Mouse (Mus musculus): ENCODE measurements around the gene Cyp27a1. TPM values are rescaled to one million over a fixed set of nuclear protein-coding genes. Genes with fewer than 3 reads are reported as not detected.
A peak's percentile ranks its signal among the peaks of the same experiment; 100 is the strongest.

The Cyp27a1 gene
- polyA plus RNA-seq, 1 experiment from 2014 or later = 1.8 TPM

- Histone ChIP-seq H3K4me2 (ENCODE audit: low read length) (no peak overlapping the region), H3K27ac (ENCODE audit: low read length) (no peak overlapping the region), H3K36me3 (ENCODE audit: control insufficient read depth, insufficient read depth, low read length) (no peaks in the 10 kb centered on the region), H3K9ac (ENCODE audit: low read depth, low read length) (no peak overlapping the region), H3K4me3 (ENCODE audit: low read depth, low read length) (no peak overlapping the region), H3K27me3 (ENCODE audit: control insufficient read depth, insufficient read depth, low read depth, low read length) (peaks cover 6% of the 10 kb centered on the region), H3K4me1 (ENCODE audit: control insufficient read depth, insufficient read depth, low read length) (no peaks in the 10 kb centered on the region), H3K9me3 (replicated peaks; ENCODE audit: control insufficient read depth, low read length, poor library complexity, severe bottlenecking) (no peaks in the 10 kb centered on the region)
- no peak for ATAC-seq
- whole genome bisulfite sequencing = 81% methylated on average over 8 of the region's 8 CpGs
Measured at GRCm38 (mm10) chr1:74752150-74752549, 38.8 kb downstream of the Cyp27a1 start.

- H3K4me1 ChIP-seq (ENCODE audit: control insufficient read depth, insufficient read depth, low read length) = no peaks in the 10 kb centered on the region
- no peaks in the 10 kb centered on the region for H3K36me3 ChIP-seq (ENCODE audit: control insufficient read depth, insufficient read depth, low read length)
- H3K27ac ChIP-seq (ENCODE audit: low read length) = no peak overlapping the region
- no peak overlapping the region for H3K4me3 ChIP-seq (ENCODE audit: low read depth, low read length)
- H3K4me2 ChIP-seq (ENCODE audit: low read length) = no peak overlapping the region
- 94% methylated on average over 3 of the region's 3 CpGs for WGBS
- H3K27me3 ChIP-seq (ENCODE audit: control insufficient read depth, insufficient read depth, low read depth, low read length) = peaks cover 2% of the 10 kb centered on the region; the same call in 1 of the 2 replicates
- no peak overlapping the region for H3K9ac ChIP-seq (ENCODE audit: low read depth, low read length)
- ATAC-seq = no peak
- no peaks in the 10 kb centered on the region for H3K9me3 ChIP-seq (replicated peaks; ENCODE audit: control insufficient read depth, low read length, poor library complexity, severe bottlenecking)
Measured at GRCm38 (mm10) chr1:74752833-74753232, 39.5 kb downstream of the Cyp27a1 start.

GRCm38 (mm10) chr1:74753266-74753974, 40.0 kb downstream of the Cyp27a1 start:
- Histone ChIP-seq H3K4me1 (ENCODE audit: control insufficient read depth, insufficient read depth, low read length) (no peaks in the 10 kb centered on the region), H3K36me3 (ENCODE audit: control insufficient read depth, insufficient read depth, low read length) (no peaks in the 10 kb centered on the region), H3K27me3 (ENCODE audit: control insufficient read depth, insufficient read depth, low read depth, low read length) (no peaks in the 10 kb centered on the region; the same call in 1 of the 2 replicates), H3K9me3 (replicated peaks; ENCODE audit: control insufficient read depth, low read length, poor library complexity, severe bottlenecking) (no peaks in the 10 kb centered on the region), H3K4me2 (ENCODE audit: low read length) (no peak overlapping the region), H3K27ac (ENCODE audit: low read length) (no peak overlapping the region), H3K4me3 (ENCODE audit: low read depth, low read length) (no peak overlapping the region), H3K9ac (ENCODE audit: low read depth, low read length) (no peak overlapping the region)
- ATAC-seq = no peak
- WGBS = 91% methylated on average over 8 of the region's 8 CpGs

GRCm38 (mm10) chr1:74754175-74754785, 40.9 kb downstream of the Cyp27a1 start:
- ATAC-seq = no peak
- WGBS = 73% methylated on average over 5 of the region's 5 CpGs
- Histone ChIP-seq H3K9me3 (replicated peaks; ENCODE audit: control insufficient read depth, low read length, poor library complexity, severe bottlenecking) (no peaks in the 10 kb centered on the region), H3K4me2 (ENCODE audit: low read length) (no peak overlapping the region), H3K36me3 (ENCODE audit: control insufficient read depth, insufficient read depth, low read length) (no peaks in the 10 kb centered on the region), H3K27ac (ENCODE audit: low read length) (no peak overlapping the region), H3K4me3 (ENCODE audit: low read depth, low read length) (no peak overlapping the region), H3K27me3 (ENCODE audit: control insufficient read depth, insufficient read depth, low read depth, low read length) (no peaks in the 10 kb centered on the region; the same call in 1 of the 2 replicates), H3K9ac (ENCODE audit: low read depth, low read length) (no peak overlapping the region), H3K4me1 (ENCODE audit: control insufficient read depth, insufficient read depth, low read length) (no peaks in the 10 kb centered on the region)

- no peak overlapping the region for H3K4me3 ChIP-seq (ENCODE audit: low read depth, low read length)
- no peaks in the 10 kb centered on the region for H3K9me3 ChIP-seq (replicated peaks; ENCODE audit: control insufficient read depth, low read length, poor library complexity, severe bottlenecking)
- H3K27me3 ChIP-seq (ENCODE audit: control insufficient read depth, insufficient read depth, low read depth, low read length) = peaks cover 6% of the 10 kb centered on the region
- no peak overlapping the region for H3K9ac ChIP-seq (ENCODE audit: low read depth, low read length)
- no peak overlapping the region for H3K4me2 ChIP-seq (ENCODE audit: low read length)
- no peak for ATAC-seq
- no peaks in the 10 kb centered on the region for H3K4me1 ChIP-seq (ENCODE audit: control insufficient read depth, insufficient read depth, low read length)
- H3K27ac ChIP-seq (ENCODE audit: low read length) = no peak overlapping the region
- no peaks in the 10 kb centered on the region for H3K36me3 ChIP-seq (ENCODE audit: control insufficient read depth, insufficient read depth, low read length)
- 26% methylated on average over 4 of the region's 4 CpGs for WGBS
Measured at GRCm38 (mm10) chr1:74759773-74760172, 46.4 kb downstream of the Cyp27a1 start.

GRCm38 (mm10) chr1:74763081-74763480, 49.7 kb downstream of the Cyp27a1 start:
- H3K4me2 ChIP-seq (ENCODE audit: low read length) = no peak overlapping the region
- H3K27ac ChIP-seq (ENCODE audit: low read length) = no peak overlapping the region
- H3K4me1 ChIP-seq (ENCODE audit: control insufficient read depth, insufficient read depth, low read length) = no peaks in the 10 kb centered on the region
- H3K36me3 ChIP-seq (ENCODE audit: control insufficient read depth, insufficient read depth, low read length) = no peaks in the 10 kb centered on the region
- no peak for ATAC-seq
- peaks cover 11% of the 10 kb centered on the region for H3K27me3 ChIP-seq (ENCODE audit: control insufficient read depth, insufficient read depth, low read depth, low read length)
- no peak overlapping the region for H3K4me3 ChIP-seq (ENCODE audit: low read depth, low read length)
- H3K9me3 ChIP-seq (replicated peaks; ENCODE audit: control insufficient read depth, low read length, poor library complexity, severe bottlenecking) = no peaks in the 10 kb centered on the region
- WGBS = 5% methylated on average over 6 of the region's 6 CpGs
- no peak overlapping the region for H3K9ac ChIP-seq (ENCODE audit: low read depth, low read length)

- H3K27ac ChIP-seq (ENCODE audit: low read length) = no peak overlapping the region
- H3K36me3 ChIP-seq (ENCODE audit: control insufficient read depth, insufficient read depth, low read length) = no peaks in the 10 kb centered on the region
- peak overlapping the region; percentile 54; the same call in 1 of the 2 replicates for H3K9ac ChIP-seq (ENCODE audit: low read depth, low read length)
- H3K27me3 ChIP-seq (ENCODE audit: control insufficient read depth, insufficient read depth, low read depth, low read length) = peaks cover 69% of the 10 kb centered on the region
- H3K9me3 ChIP-seq (replicated peaks; ENCODE audit: control insufficient read depth, low read length, poor library complexity, severe bottlenecking) = no peaks in the 10 kb centered on the region
- WGBS = 1% methylated on average over 34 of the region's 35 CpGs
- peak overlapping the region; percentile 92 for H3K4me2 ChIP-seq (ENCODE audit: low read length)
- ATAC-seq = 0 out of 2 replicates have a peak, but pooled peaks have one; percentile 16
- peaks cover 24% of the 10 kb centered on the region for H3K4me1 ChIP-seq (ENCODE audit: control insufficient read depth, insufficient read depth, low read length)
- peak overlapping the region; percentile 49 for H3K4me3 ChIP-seq (ENCODE audit: low read depth, low read length)
Measured at GRCm38 (mm10) chr1:74770727-74771466, 57.5 kb downstream of the Cyp27a1 start.

- ATAC-seq = 0 out of 2 replicates have a peak, but pooled peaks have one; percentile 38
Measured at GRCm38 (mm10) chr1:74771467-74771844, 58.1 kb downstream of the Cyp27a1 start.

GRCm38 (mm10) chr1:74771845-74771930, 58.3 kb downstream of the Cyp27a1 start, which contains the start of gene Wnt6:
Gene Wnt6, plus strand, starts transcription at chr1:74771892.
- Histone ChIP-seq H3K4me3 (ENCODE audit: low read depth, low read length) (peak within 1 kb of the TSS; percentile 49), H3K27me3 (ENCODE audit: control insufficient read depth, insufficient read depth, low read depth, low read length) (peaks cover 73% of the 10 kb centered on the region), H3K36me3 (ENCODE audit: control insufficient read depth, insufficient read depth, low read length) (no peaks in the 10 kb centered on the region), H3K27ac (ENCODE audit: low read length) (no peak within 1 kb of the TSS), H3K9ac (ENCODE audit: low read depth, low read length) (peak within 1 kb of the TSS; percentile 54), H3K4me2 (ENCODE audit: low read length) (peak within 1 kb of the TSS; percentile 92), H3K9me3 (replicated peaks; ENCODE audit: control insufficient read depth, low read length, poor library complexity, severe bottlenecking) (no peaks in the 10 kb centered on the region), H3K4me1 (ENCODE audit: control insufficient read depth, insufficient read depth, low read length) (peaks cover 24% of the 10 kb centered on the region)
- WGBS = 0% methylated on average over 3 of the region's 8 CpGs
- ATAC-seq = no peak

More at GRCm38 (mm10) chr1:74771467-74771844, 58.1 kb downstream of the Cyp27a1 start:
- Histone ChIP-seq H3K9ac (ENCODE audit: low read depth, low read length) (peak overlapping the region; percentile 54), H3K27me3 (ENCODE audit: control insufficient read depth, insufficient read depth, low read depth, low read length) (peaks cover 73% of the 10 kb centered on the region), H3K4me3 (ENCODE audit: low read depth, low read length) (peak overlapping the region; percentile 49), H3K4me1 (ENCODE audit: control insufficient read depth, insufficient read depth, low read length) (peaks cover 24% of the 10 kb centered on the region), H3K27ac (ENCODE audit: low read length) (no peak overlapping the region), H3K4me2 (ENCODE audit: low read length) (peak overlapping the region; percentile 92), H3K36me3 (ENCODE audit: control insufficient read depth, insufficient read depth, low read length) (no peaks in the 10 kb centered on the region), H3K9me3 (replicated peaks; ENCODE audit: control insufficient read depth, low read length, poor library complexity, severe bottlenecking) (no peaks in the 10 kb centered on the region)
- 0% methylated on average over 21 of the region's 26 CpGs for WGBS

Measured in midbrain, embryonic 16.5 days (tissue).